Mouse (Mus musculus): Measurements from ENCODE around the gene Col4a3. TPM values are rescaled to one million over a fixed set of nuclear protein-coding genes. Genes with fewer than 3 reads are reported as not detected.

The Col4a3 gene
- polyA plus RNA-seq, 1 experiment: 0.20 TPM

- Histone ChIP-seq H3K27ac (ENCODE audit: insufficient read depth, low read depth, low read length) (no peak overlapping the region), H3K27me3 (ENCODE audit: control insufficient read depth, insufficient read depth, low read length) (no peaks in the 10 kb centered on the region), H3K4me3 (ENCODE audit: low read depth, low read length) (no peak overlapping the region), H3K36me3 (ENCODE audit: control insufficient read depth, insufficient read depth, low read length) (no peaks in the 10 kb centered on the region), H3K4me1 (ENCODE audit: control insufficient read depth, insufficient read depth, insufficient read length, low read length) (no peaks in the 10 kb centered on the region)
- no peak for TF ChIP-seq CTCF (IDR thresholded peaks at IDR 0.05; ENCODE audit: extremely low read depth, insufficient read length, insufficient replicate concordance, low read depth, low read length)
- no peak for TF ChIP-seq POLR2A (IDR thresholded peaks at IDR 0.05; ENCODE audit: low read depth, low read length)
- 37% methylated on average over 3 of the region's 3 CpGs for WGBS
These were observed 8.8 kb upstream of the Col4a3 start for GRCm38 (mm10) chr1:82577915-82578314.

DNA sequence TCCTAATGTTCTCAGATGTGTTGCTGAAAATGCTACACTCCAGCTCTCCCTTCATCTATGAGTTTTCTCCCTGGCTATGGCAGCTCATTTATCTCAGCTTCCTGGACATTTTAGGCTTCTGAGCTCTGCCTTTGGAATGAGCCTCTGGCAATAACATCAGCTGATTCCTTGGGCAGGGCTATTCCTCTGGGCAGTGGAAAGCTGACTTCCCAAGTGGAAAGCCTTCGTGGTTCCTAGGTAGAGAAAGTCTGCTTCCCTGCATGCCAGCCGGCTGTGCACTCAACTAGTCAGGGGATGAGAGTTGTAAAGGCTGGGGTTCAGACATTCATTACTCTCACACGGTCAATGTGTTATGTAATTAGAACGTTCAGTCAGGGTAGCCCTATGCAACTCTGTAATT is 8.4 kb upstream of the Col4a3 start:
- Histone ChIP-seq H3K4me3 (ENCODE audit: low read depth, low read length) (no peak overlapping the region), H3K36me3 (ENCODE audit: control insufficient read depth, insufficient read depth, low read length) (no peaks in the 10 kb centered on the region), H3K4me1 (ENCODE audit: control insufficient read depth, insufficient read depth, insufficient read length, low read length) (no peaks in the 10 kb centered on the region), H3K27ac (ENCODE audit: insufficient read depth, low read depth, low read length) (no peak overlapping the region), H3K27me3 (ENCODE audit: control insufficient read depth, insufficient read depth, low read length) (no peaks in the 10 kb centered on the region)
- 60% methylated on average over 4 of the region's 4 CpGs for WGBS
- TF ChIP-seq POLR2A (IDR thresholded peaks at IDR 0.05; ENCODE audit: low read depth, low read length) (no peak), CTCF (IDR thresholded peaks at IDR 0.05; ENCODE audit: extremely low read depth, insufficient read length, insufficient replicate concordance, low read depth, low read length) (no peak)

DNA sequence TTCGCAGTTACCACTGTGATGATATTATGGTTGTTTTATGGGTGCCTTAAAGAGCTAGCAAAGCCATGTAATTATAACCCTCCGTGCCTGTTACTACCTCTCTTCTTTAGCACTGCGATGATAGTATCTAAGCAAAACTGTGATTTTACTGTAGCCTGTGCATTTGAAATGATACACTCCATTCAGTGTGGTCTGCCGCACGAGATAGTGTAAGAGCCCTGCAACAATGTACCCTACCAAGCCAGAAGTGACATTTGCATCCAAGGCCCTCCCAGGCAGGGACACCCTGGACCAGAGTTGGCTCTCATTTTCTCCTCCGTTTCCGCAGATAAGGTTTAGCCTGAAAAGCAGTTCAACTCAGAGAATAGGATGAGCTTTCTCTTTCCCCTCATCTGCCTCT is 740 bp upstream of the Col4a3 start:
- Histone ChIP-seq H3K27ac (ENCODE audit: insufficient read depth, low read depth, low read length) (no peak overlapping the region), H3K4me1 (ENCODE audit: control insufficient read depth, insufficient read depth, insufficient read length, low read length) (peaks cover 5% of the 10 kb centered on the region; the same call in 1 of the 2 replicates), H3K36me3 (ENCODE audit: control insufficient read depth, insufficient read depth, low read length) (no peaks in the 10 kb centered on the region), H3K27me3 (ENCODE audit: control insufficient read depth, insufficient read depth, low read length) (no peaks in the 10 kb centered on the region; the same call in 1 of the 2 replicates), H3K4me3 (ENCODE audit: low read depth, low read length) (no peak overlapping the region)
- 81% methylated on average over 7 of the region's 7 CpGs for WGBS
- TF ChIP-seq CTCF (IDR thresholded peaks at IDR 0.05; ENCODE audit: extremely low read depth, insufficient read length, insufficient replicate concordance, low read depth, low read length) (no peak), POLR2A (IDR thresholded peaks at IDR 0.05; ENCODE audit: low read depth, low read length) (no peak)

DNA sequence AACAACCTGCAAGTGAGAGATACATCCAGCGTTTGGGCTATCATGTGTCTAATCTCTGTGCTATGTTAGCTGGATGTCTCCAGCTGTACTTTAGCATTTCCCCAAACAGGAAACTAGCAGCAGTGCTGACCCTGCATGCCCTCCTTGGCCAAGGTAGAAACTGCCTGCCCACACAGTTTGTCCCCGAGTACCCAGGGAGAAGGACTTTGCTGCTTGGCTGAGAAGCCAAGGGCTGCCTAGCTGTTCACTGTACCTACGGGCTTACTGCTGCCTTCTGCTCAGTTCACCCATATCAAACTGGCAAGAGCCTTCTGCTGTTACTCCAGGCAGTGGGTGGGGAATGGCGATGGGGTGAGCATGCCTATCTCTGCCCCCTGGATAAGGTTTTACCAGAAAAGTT is 3.5 kb downstream of the Col4a3 start:
- 42% methylated on average over 4 of the region's 4 CpGs for WGBS
- H3K27ac ChIP-seq (ENCODE audit: insufficient read depth, low read depth, low read length): no peak overlapping the region
- no peaks in the 10 kb centered on the region for H3K36me3 ChIP-seq (ENCODE audit: control insufficient read depth, insufficient read depth, low read length)
- H3K27me3 ChIP-seq (ENCODE audit: control insufficient read depth, insufficient read depth, low read length): no peaks in the 10 kb centered on the region; the same call in 1 of the 2 replicates
- H3K4me1 ChIP-seq (ENCODE audit: control insufficient read depth, insufficient read depth, insufficient read length, low read length): peaks cover 5% of the 10 kb centered on the region; the same call in 1 of the 2 replicates
- TF ChIP-seq CTCF (IDR thresholded peaks at IDR 0.05; ENCODE audit: extremely low read depth, insufficient read length, insufficient replicate concordance, low read depth, low read length) (no peak), POLR2A (IDR thresholded peaks at IDR 0.05; ENCODE audit: low read depth, low read length) (no peak)
- H3K4me3 ChIP-seq (ENCODE audit: low read depth, low read length): no peak overlapping the region

GRCm38 (mm10) chr1:82596864-82597596 is 10.3 kb downstream of the Col4a3 start:
- Histone ChIP-seq H3K4me3 (ENCODE audit: low read depth, low read length) (no peak overlapping the region), H3K27ac (ENCODE audit: insufficient read depth, low read depth, low read length) (no peak overlapping the region), H3K36me3 (ENCODE audit: control insufficient read depth, insufficient read depth, low read length) (no peaks in the 10 kb centered on the region), H3K4me1 (ENCODE audit: control insufficient read depth, insufficient read depth, insufficient read length, low read length) (no peaks in the 10 kb centered on the region), H3K27me3 (ENCODE audit: control insufficient read depth, insufficient read depth, low read length) (no peaks in the 10 kb centered on the region)
- WGBS: 46% methylated on average over 6 of the region's 6 CpGs
- TF ChIP-seq CTCF (IDR thresholded peaks at IDR 0.05; ENCODE audit: extremely low read depth, insufficient read length, insufficient replicate concordance, low read depth, low read length) (no peak), POLR2A (IDR thresholded peaks at IDR 0.05; ENCODE audit: low read depth, low read length) (no peak)

GRCm38 (mm10) chr1:82603198-82603950 is 16.7 kb downstream of the Col4a3 start:
- Histone ChIP-seq H3K4me3 (ENCODE audit: low read depth, low read length) (no peak overlapping the region), H3K27ac (ENCODE audit: insufficient read depth, low read depth, low read length) (no peak overlapping the region), H3K4me1 (ENCODE audit: control insufficient read depth, insufficient read depth, insufficient read length, low read length) (no peaks in the 10 kb centered on the region), H3K27me3 (ENCODE audit: control insufficient read depth, insufficient read depth, low read length) (no peaks in the 10 kb centered on the region), H3K36me3 (ENCODE audit: control insufficient read depth, insufficient read depth, low read length) (no peaks in the 10 kb centered on the region)
- TF ChIP-seq CTCF (IDR thresholded peaks at IDR 0.05; ENCODE audit: extremely low read depth, insufficient read length, insufficient replicate concordance, low read depth, low read length): no peak
- no peak for TF ChIP-seq POLR2A (IDR thresholded peaks at IDR 0.05; ENCODE audit: low read depth, low read length)
- 55% methylated on average over 7 of the region's 7 CpGs for WGBS

DNA sequence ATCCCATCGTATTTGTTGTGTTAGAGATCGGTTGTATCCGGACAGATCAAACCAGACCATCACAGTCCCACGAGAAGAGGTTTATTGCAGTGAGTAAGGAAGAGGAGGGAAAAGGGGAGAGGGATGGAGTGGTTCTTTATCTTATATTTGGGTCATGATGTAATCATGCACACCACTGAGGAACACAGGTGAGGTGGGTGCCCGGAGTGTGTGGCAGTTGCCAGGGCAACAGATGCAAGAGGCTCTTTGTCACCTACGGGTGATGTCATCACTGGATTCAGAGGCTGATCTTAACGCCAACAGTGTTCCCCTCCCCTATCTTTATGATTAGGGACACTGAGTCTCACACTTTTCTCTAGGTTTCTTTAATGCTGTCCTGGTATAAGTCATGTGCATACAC is 18.6 kb downstream of the Col4a3 start:
- H3K27ac ChIP-seq (ENCODE audit: insufficient read depth, low read depth, low read length): no peak overlapping the region
- 76% methylated on average over 7 of the region's 7 CpGs for WGBS
- H3K36me3 ChIP-seq (ENCODE audit: control insufficient read depth, insufficient read depth, low read length): no peaks in the 10 kb centered on the region
- H3K4me3 ChIP-seq (ENCODE audit: low read depth, low read length): no peak overlapping the region
- TF ChIP-seq POLR2A (IDR thresholded peaks at IDR 0.05; ENCODE audit: low read depth, low read length) (no peak), CTCF (IDR thresholded peaks at IDR 0.05; ENCODE audit: extremely low read depth, insufficient read length, insufficient replicate concordance, low read depth, low read length) (no peak)
- no peaks in the 10 kb centered on the region for H3K4me1 ChIP-seq (ENCODE audit: control insufficient read depth, insufficient read depth, insufficient read length, low read length)
- H3K27me3 ChIP-seq (ENCODE audit: control insufficient read depth, insufficient read depth, low read length): no peaks in the 10 kb centered on the region
